ENCODE assay signal across 29 mouse cellular contexts in the genomic region with DNA sequence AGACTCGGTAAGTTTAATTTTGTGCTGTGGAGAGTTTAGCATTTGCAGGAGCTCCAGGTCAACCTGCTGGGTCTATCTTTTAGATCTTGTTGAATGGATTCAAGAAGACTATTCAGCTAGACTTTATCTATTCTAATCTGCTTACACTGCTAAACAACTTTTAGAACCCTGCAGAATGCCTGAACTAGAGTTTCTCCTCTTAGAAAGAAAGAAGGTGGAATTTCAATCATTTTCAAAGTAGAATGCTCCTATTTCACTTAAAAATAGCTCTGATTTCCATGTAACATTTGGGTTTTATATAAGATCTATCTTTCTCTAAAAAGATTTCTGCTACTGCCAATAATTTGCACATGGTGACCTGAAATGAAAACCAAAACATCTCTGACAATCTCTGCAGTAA.
"Had no signal": no experiment of that assay in that cellular context is flagged by ENCODE, and none has a peak within 500 bp of the region (broad histone marks: within the 10 kb centered on the region; RNA-seq: fewer than 3 reads in every experiment).

No protein-coding gene starts in this region.

- H3K27ac ChIP-seq: limb, embryonic 10.5 days; limb, embryonic 12.5 days; limb, embryonic 13.5 days; limb, embryonic 15.5 days; liver, embryonic 12.5 days; liver, embryonic 13.5 days; liver, embryonic 14.5 days; liver, embryonic 15.5 days; lung, embryonic 15.5 days; macrophage; midbrain, embryonic 10.5 days; midbrain, embryonic 12.5 days; midbrain, embryonic 13.5 days; midbrain, embryonic 15.5 days; neural tube, embryonic 12.5 days had no signal

- DNase-seq: left cerebral cortex, postnatal 4 days; liver; liver, embryonic 13.5 days; liver, postnatal 0 days; lung, adult 18-20 months; lung, adult 2 months; lung, embryonic 14.5 days; lung, postnatal 10 days; lung, postnatal 14 days; lung, postnatal 36 days; lung, postnatal 4 days had no signal

- ATAC-seq: liver, embryonic 12.5 days; liver, postnatal 0 days; lung, postnatal 0 days; midbrain, embryonic 13.5 days; midbrain, embryonic 15.5 days; midbrain, embryonic 16.5 days had no signal

- H3K4me3 ChIP-seq: limb, embryonic 10.5 days; limb, embryonic 12.5 days; limb, embryonic 13.5 days; limb, embryonic 15.5 days; liver, embryonic 12.5 days; liver, embryonic 13.5 days; liver, embryonic 15.5 days; lung, embryonic 15.5 days; megakaryocyte, embryonic 14.5 days; midbrain, embryonic 10.5 days; midbrain, embryonic 12.5 days; midbrain, embryonic 13.5 days; midbrain, embryonic 15.5 days; myocyte; neural tube, embryonic 12.5 days had no signal
